Mouse (Mus musculus) spleen, adult 2 months (tissue): ENCODE measurements around the gene Cwf19l2.

Experiments used
- CTCF ChIP-seq: fragments of 200-500 bp; IDR thresholded peaks from 2 replicates; pipeline ENCODE4 v1.5.1; 2011; ENCODE audit warnings: mild to moderate bottlenecking, inconsistent platforms; ENCODE audit not compliant: insufficient read depth, insufficient read length, insufficient replicate concordance; ENCODE audit errors: extremely low read depth
- POLR2A ChIP-seq: fragments of 200-500 bp; IDR thresholded peaks from 2 replicates; pipeline ENCODE4 v1.6.1; 2011; ENCODE audit warnings: low read depth, low read length, inconsistent platforms

DNA sequence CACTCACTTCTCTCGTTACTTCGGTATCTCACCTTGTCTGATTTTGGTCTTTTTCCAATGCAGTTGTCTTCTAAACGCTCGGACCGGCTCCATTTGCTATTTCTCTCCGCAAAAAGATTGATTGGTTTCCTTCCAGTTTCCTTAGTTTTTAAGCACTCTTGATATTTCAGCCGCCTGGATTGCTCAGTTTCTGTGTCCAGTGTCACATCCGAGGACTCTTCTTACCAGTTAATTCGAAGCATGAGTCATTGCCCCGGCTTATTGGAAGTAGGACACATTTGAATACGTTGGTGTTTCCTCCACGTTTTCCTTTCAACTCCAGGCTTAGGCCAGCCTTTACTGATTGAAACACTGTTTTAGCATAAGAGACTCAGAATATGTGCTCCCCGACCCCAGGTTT, 980 bp downstream of the Cwf19l2 start:
- TF ChIP-seq CTCF: no peak
- TF ChIP-seq POLR2A: no peak
